Mouse (Mus musculus) testis, adult 2 months (tissue): ENCODE measurements at regions not wholly inside any gene's neighbourhood (a gene's known extent, or its start where the extent isn't known, plus 50 kb on each side); places are given as distances from the start of the nearest gene placed in this dataset.

Experiments
- CTCF ChIP-seq: fragments of 200-500 bp; IDR thresholded peaks from 2 replicates; pipeline ENCODE4 v1.5.1; 2012; ENCODE audit warnings: low read depth, mild to moderate bottlenecking, inconsistent platforms, low read length, moderate library complexity; ENCODE audit not compliant: control insufficient read depth, insufficient read depth, insufficient replicate concordance
- POLR2A ChIP-seq: fragments of 200-500 bp; IDR thresholded peaks from 2 replicates; pipeline ENCODE4 v1.6.1; 2012; ENCODE audit warnings: low read depth, mild to moderate bottlenecking, inconsistent platforms, low read length, moderate library complexity; ENCODE audit not compliant: control insufficient read depth

DNA sequence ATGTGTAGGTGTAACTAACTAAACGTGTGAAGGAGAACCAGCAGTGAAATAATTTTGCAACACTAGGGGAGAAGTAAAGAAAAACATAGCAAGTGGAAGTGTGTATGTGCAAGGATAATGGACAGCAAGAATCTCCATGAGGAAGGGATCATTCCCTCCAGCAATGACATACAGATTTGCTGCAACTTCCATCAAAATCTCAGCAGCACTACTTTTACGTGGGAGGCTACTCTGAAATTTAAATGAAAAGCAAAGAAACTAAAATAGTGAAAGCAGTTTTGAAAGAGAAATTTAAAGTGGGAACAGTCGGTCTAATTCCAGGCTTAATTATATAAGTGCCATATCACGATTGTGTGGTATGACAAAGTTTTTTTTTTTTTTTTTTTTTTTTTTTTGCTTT lies 890.0 kb downstream of the Poteg start:
- TF ChIP-seq CTCF (no peak), POLR2A (no peak)
